Mouse (Mus musculus) intestine, embryonic 15.5 days (tissue): Measurements from ENCODE around the gene Akt1. TPM values are rescaled to one million over a fixed set of nuclear protein-coding genes. Genes with fewer than 3 reads are reported as not detected.

Source experiments
- ATAC-seq: fragments of 200-750 bp; cut with Nextera tagmentation; 2 replicates; pipeline ENCODE4 v1.8.0; 2017; ENCODE audit warnings: moderate TSS enrichment, moderate library complexity
- H3K27ac ChIP-seq: fragments of 300-500 bp; sonication (generic); 2 replicates; pipeline ENCODE4 v1.5.1; 2015; ENCODE audit warnings: mild to moderate bottlenecking, inconsistent platforms
- H3K27me3 ChIP-seq: fragments of 300-500 bp; sonication (generic); replicated peaks from 2 replicates; pipeline ENCODE4 v1.6.1; 2015; ENCODE audit warnings: inconsistent platforms
- H3K36me3 ChIP-seq: fragments of 300-500 bp; sonication (generic); 2 replicates; pipeline ENCODE4 v1.6.1; 2015; ENCODE audit warnings: inconsistent platforms
- H3K4me1 ChIP-seq: fragments of 300-500 bp; sonication (generic); replicated peaks from 2 replicates; pipeline ENCODE4 v1.6.1; 2015; ENCODE audit warnings: inconsistent platforms
- H3K4me2 ChIP-seq: fragments of 300-500 bp; sonication (generic); replicated peaks from 2 replicates; pipeline ENCODE4 v1.6.1; 2015; ENCODE audit warnings: mild to moderate bottlenecking, inconsistent platforms
- H3K4me3 ChIP-seq: fragments of 300-500 bp; sonication (generic); replicated peaks from 2 replicates; pipeline ENCODE4 v1.5.1; 2015; ENCODE audit warnings: inconsistent platforms
- H3K9ac ChIP-seq: fragments of 300-500 bp; sonication (generic); 2 replicates; pipeline ENCODE4 v1.6.1; 2015; ENCODE audit warnings: inconsistent platforms
- H3K9me3 ChIP-seq: fragments of 300-500 bp; sonication (generic); 2 replicates; pipeline ENCODE4 v1.6.1; 2016; ENCODE audit warnings: inconsistent platforms
- WGBS: fragments of 180-500 bp; shearing (Covaris S2); methylation state at CpG from one replicate; pipeline ENCODE4 v1.1.7; 2015; 5-methylcytosine and 5-hydroxymethylcytosine counted together
- polyA plus RNA-seq: library from polyadenylated mRNA; unstranded; fragments of >200 nt; fragmentation: Nextera tagmentation; extraction: Ambion mirVana; gene quantifications from 2 replicates; pipeline ENCODE4 v1.2.1, GENCODE M21; 2015

Akt1 gene
- polyA plus RNA-seq, 1 experiment from 2014 or later = 141 TPM

DNA sequence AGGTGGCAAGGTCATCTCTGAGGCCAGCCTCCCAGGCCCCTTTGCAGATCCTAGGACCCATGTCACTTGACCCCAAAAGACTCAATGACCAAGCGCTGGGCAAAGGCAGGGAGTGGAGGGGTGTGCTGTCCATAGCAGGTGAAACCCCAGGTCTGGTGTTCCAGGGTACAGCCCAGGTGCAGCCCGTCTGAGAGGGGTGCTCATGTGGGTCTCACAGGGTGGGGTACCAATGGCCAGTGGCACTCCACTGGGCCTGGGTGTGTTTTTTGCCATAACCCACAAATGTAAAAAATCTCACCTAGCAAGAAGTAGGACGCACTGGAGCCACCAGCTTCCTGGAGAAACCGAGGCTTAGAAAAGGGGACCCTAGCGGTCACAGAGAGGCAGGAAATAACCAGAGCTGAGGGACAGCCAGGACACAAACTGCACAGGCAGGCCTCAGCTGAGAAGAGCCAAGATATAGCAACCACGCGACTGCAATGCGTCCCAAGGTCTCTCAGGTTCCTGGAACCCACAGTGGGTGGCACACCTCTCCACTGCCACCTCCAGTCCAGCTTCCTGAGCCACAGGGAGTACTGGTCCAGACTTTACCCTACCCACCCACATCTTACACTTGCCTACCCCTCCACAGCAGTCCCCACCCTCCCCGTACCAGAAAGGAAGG, 8.7 kb downstream of the Akt1 start:
- peak overlapping the region; percentile 22; the same call in 1 of the 2 replicates for H3K4me2 ChIP-seq
- peaks cover 86% of the 10 kb centered on the region for H3K4me1 ChIP-seq
- H3K27me3 ChIP-seq = no peaks in the 10 kb centered on the region
- H3K27ac ChIP-seq = peak overlapping the region; percentile 70
- H3K9ac ChIP-seq = peak overlapping the region; percentile 10; the same call in 1 of the 2 replicates
- H3K36me3 ChIP-seq = peaks cover 59% of the 10 kb centered on the region
- no peak overlapping the region for H3K4me3 ChIP-seq
- ATAC-seq = no peak
- WGBS = 86% methylated on average over 9 of the region's 9 CpGs
- no peaks in the 10 kb centered on the region for H3K9me3 ChIP-seq

DNA sequence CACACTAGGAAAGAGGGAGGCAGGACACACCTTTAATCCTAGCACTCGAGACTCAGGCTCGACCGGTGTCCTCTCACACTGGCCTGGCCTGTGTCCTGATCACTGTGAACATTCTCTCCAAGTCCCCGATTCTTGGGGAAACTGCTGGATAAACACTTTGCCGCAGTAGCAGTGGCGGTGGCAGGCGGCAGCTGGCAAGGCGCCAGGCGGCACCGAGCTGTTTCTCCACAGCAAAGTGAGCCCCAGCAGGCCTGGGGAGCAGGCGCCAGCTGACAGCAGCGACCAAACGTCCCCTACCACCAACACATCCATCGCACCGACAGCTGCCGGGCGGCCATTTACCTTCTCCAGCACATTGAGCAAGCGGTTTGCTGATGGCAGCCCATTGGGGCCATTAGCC, 9.2 kb downstream of the Akt1 start:
- Histone ChIP-seq H3K27ac (peak overlapping the region; percentile 70), H3K36me3 (peaks cover 56% of the 10 kb centered on the region), H3K4me1 (peaks cover 86% of the 10 kb centered on the region), H3K4me2 (peak overlapping the region; percentile 22; the same call in 1 of the 2 replicates), H3K4me3 (no peak overlapping the region), H3K9ac (peak overlapping the region; percentile 10; the same call in 1 of the 2 replicates), H3K27me3 (no peaks in the 10 kb centered on the region), H3K9me3 (no peaks in the 10 kb centered on the region)
- 38% methylated on average over 18 of the region's 18 CpGs for WGBS
- no peak for ATAC-seq

DNA sequence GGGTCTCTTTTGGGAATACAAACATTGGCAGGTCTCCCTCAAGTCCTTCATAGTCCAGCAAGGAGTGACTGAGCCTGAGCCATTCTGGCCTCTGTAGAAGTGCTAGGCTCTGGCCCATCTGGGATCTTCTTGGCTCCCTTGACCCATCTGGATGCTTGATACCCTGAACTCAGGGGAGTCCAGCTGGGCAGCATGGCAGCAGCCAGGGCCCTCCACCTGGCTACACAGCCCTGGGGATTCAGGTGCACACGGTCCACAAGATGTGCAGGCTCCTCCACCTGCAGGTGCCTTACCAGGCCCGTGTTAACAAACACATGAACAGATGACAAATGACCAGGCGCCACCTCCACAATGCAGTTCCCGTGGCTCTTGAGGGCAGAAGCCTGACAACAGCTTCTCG, 10.0 kb downstream of the Akt1 start:
- H3K4me3 ChIP-seq = no peak overlapping the region
- WGBS = 53% methylated on average over 5 of the region's 5 CpGs
- no peak overlapping the region for H3K4me2 ChIP-seq
- H3K36me3 ChIP-seq = peaks cover 55% of the 10 kb centered on the region
- H3K27me3 ChIP-seq = no peaks in the 10 kb centered on the region
- ATAC-seq = no peak
- peaks cover 85% of the 10 kb centered on the region for H3K4me1 ChIP-seq
- H3K9me3 ChIP-seq = no peaks in the 10 kb centered on the region
- 0 out of 2 replicates have a peak overlapping the region, but pooled peaks have one; percentile 70 for H3K27ac ChIP-seq
- no peak overlapping the region for H3K9ac ChIP-seq

DNA sequence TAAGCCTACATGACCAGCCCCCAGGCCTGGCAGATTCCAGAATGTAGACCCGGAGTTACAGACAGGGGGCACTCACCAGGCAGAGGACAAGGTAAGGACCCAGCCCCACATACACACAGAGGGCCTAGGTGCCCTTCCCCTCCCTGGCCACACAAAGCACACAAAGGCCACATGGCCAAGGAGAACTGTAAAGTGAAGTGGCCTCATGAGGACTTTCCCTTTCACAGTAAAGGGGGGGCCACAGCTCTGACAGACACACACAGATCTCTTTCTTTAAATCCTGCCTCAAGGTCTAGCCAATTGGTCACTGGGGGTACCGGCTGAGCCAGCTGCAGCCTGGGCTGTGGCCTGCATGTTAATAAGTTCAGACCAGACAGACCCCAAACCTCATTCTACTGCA, 10.6 kb downstream of the Akt1 start:
- H3K27me3 ChIP-seq = no peaks in the 10 kb centered on the region
- H3K4me2 ChIP-seq = no peak overlapping the region
- H3K4me1 ChIP-seq = peaks cover 86% of the 10 kb centered on the region
- H3K4me3 ChIP-seq = no peak overlapping the region
- WGBS = 44% methylated on average over 2 of the region's 2 CpGs
- peak overlapping the region; percentile 2; the same call in 1 of the 2 replicates for H3K27ac ChIP-seq
- H3K9me3 ChIP-seq = no peaks in the 10 kb centered on the region
- peaks cover 55% of the 10 kb centered on the region for H3K36me3 ChIP-seq
- ATAC-seq = no peak
- H3K9ac ChIP-seq = no peak overlapping the region

DNA sequence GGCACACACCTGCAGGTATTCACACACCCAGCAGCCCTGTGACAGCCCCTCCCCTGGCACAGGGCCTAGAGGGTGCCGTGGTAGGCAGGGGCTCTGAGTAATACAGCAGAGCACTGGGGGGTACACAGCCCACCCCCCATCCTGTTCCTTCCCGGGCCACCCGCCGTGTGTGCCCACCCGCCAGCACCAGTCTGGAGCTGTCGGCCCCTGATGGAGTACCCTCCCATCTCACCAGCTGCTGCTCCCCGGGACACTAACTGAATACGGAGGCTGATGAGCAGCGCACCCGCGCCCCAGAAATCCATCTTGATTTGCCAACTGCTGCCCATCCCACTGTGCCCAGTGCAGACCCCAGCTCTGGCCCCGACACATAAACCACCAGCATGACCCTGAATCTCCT, 11.0 kb downstream of the Akt1 start:
- WGBS = 80% methylated on average over 12 of the region's 12 CpGs
- Histone ChIP-seq H3K27me3 (no peaks in the 10 kb centered on the region), H3K9ac (no peak overlapping the region), H3K4me3 (no peak overlapping the region), H3K4me2 (no peak overlapping the region), H3K9me3 (no peaks in the 10 kb centered on the region), H3K27ac (peak overlapping the region; percentile 88; the same call in 1 of the 2 replicates), H3K4me1 (peaks cover 85% of the 10 kb centered on the region), H3K36me3 (peaks cover 55% of the 10 kb centered on the region)
- no peak for ATAC-seq

DNA sequence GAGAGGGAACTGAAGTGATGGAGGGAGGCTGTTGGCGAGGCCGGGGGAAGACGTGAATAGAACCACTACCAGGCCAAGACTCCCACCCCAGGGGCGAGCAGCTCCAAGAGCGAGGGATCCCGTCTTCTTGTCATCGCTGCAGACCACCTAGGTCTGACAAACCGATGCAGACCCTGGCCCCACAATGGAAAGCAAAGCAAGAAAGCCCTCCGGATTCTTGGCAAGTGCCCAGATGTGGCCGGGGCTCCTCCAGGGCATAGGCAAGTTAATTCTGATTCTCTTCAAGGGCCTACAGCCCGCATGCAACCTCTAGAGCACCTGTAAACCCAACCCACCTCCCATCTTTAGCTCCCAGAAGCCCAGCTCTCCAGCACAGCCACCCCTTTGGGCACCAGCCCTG, 11.4 kb downstream of the Akt1 start:
- Histone ChIP-seq H3K4me3 (no peak overlapping the region), H3K9me3 (no peaks in the 10 kb centered on the region), H3K4me1 (peaks cover 87% of the 10 kb centered on the region), H3K9ac (no peak overlapping the region; the same call in 1 of the 2 replicates), H3K36me3 (peaks cover 55% of the 10 kb centered on the region), H3K4me2 (no peak overlapping the region), H3K27me3 (no peaks in the 10 kb centered on the region), H3K27ac (peak overlapping the region; percentile 88; the same call in 1 of the 2 replicates)
- ATAC-seq = no peak
- WGBS = 83% methylated on average over 11 of the region's 11 CpGs

DNA sequence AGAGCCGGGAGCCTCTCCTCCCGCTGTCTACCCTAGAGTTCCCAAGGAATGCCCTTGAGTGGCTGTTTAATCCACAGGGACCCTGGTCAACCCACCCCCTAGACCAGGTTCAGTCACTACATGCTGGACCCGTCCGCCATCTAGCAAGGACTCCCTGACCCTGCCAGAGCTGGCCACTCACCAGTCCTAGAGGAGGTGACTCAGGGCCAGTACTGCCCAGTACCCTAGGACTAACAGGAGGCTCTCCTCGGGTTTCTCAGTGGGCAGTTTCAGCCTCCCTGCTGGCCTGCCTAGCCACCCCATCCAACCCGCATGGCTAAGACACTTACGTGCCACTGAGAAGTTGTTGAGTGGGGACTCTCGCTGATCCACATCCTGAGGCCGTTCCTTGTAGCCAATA, 12.8 kb downstream of the Akt1 start:
- H3K4me3 ChIP-seq = no peak overlapping the region
- peak overlapping the region; percentile 26; the same call in 1 of the 2 replicates for H3K4me2 ChIP-seq
- peaks cover 60% of the 10 kb centered on the region for H3K36me3 ChIP-seq
- H3K9ac ChIP-seq = no peak overlapping the region
- no peaks in the 10 kb centered on the region for H3K27me3 ChIP-seq
- 80% methylated on average over 9 of the region's 9 CpGs for WGBS
- H3K27ac ChIP-seq = peak overlapping the region; percentile 88
- ATAC-seq = no peak
- peaks cover 78% of the 10 kb centered on the region for H3K4me1 ChIP-seq
- no peaks in the 10 kb centered on the region for H3K9me3 ChIP-seq

DNA sequence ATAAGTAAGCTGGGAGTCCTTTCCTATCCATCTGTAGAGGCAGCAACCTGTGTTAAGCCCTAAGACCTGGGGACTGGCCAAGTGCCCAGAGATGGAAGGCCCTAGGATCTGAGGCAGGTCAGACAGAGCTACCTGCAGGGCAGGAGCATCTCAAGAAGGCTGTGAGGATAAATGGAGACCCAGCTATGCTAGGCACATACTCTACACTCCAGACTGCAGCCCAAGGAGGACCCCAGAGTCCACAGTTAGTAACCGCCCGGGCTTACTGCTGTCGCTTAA, 13.4 kb downstream of the Akt1 start:
- Histone ChIP-seq H3K4me3 (no peak overlapping the region), H3K9ac (no peak overlapping the region), H3K9me3 (no peaks in the 10 kb centered on the region), H3K36me3 (peaks cover 63% of the 10 kb centered on the region), H3K27ac (peak overlapping the region; percentile 88), H3K4me2 (peak overlapping the region; percentile 26), H3K27me3 (no peaks in the 10 kb centered on the region), H3K4me1 (peaks cover 73% of the 10 kb centered on the region)
- no peak for ATAC-seq
- WGBS = 70% methylated on average over 3 of the region's 3 CpGs

DNA sequence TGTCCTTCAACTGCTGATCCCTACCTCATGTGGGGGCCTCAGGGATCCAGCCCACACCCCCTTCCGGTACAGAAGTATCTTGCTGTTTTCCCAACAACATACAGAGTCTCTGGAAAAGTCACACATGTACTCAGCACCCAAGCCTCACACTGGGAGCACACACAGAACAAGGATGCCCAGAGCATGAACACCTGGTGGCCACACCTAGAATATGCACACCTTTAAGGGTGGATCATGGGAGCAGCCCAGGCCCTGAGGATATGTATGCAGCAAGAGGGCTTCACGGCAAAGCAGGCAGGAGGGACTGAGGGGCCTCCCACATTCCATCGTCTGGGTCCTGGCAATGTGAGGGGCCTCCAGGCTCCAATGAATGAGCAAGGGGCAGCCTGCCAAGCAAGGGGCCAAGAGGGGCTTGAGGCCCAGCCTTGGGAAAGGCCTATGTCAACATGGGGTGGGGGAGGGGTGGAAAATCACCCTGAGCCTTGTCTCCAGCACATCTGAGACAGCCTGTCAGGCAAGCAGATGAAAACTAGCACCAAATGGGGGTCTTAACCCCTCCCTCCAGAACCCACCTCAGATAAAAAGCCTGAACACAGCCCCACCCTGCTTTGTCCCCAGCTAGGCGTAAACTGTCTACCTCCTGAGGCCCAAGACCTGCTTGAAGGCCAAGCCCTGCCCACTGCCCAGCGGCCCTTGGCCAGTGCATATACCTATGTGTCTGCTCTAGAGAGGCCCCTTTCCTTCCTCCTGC, 13.9 kb downstream of the Akt1 start:
- no peaks in the 10 kb centered on the region for H3K27me3 ChIP-seq
- peaks cover 68% of the 10 kb centered on the region for H3K36me3 ChIP-seq
- H3K4me2 ChIP-seq = peak overlapping the region; percentile 26
- H3K4me1 ChIP-seq = peaks cover 68% of the 10 kb centered on the region
- 19% methylated on average over 5 of the region's 5 CpGs for WGBS
- H3K27ac ChIP-seq = peak overlapping the region; percentile 88
- no peak overlapping the region for H3K9ac ChIP-seq
- H3K9me3 ChIP-seq = no peaks in the 10 kb centered on the region
- peak; percentile 91 for ATAC-seq
- no peak overlapping the region for H3K4me3 ChIP-seq

DNA sequence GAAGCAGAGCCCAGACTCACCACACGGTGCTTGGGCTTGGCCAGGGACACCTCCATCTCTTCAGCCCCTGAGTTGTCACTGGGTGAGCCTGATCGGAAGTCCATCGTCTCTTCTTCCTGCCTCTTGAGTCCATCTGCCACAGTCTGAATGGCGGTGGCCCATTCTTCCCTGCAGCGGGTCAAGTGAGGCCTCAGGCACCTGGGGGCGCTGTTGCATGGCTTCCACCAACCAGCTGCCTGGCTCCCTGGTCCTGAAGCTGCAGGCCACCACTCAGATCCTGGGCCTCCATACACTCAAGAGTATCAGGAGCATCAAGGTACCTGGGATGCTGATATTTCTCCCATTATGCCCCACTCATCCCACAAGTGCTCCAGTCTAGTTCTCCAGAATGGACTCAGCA, 15.6 kb downstream of the Akt1 start:
- H3K27ac ChIP-seq = no peak overlapping the region
- 82% methylated on average over 6 of the region's 6 CpGs for WGBS
- no peak overlapping the region for H3K9ac ChIP-seq
- no peaks in the 10 kb centered on the region for H3K27me3 ChIP-seq
- peaks cover 63% of the 10 kb centered on the region for H3K4me1 ChIP-seq
- peaks cover 78% of the 10 kb centered on the region for H3K36me3 ChIP-seq
- H3K9me3 ChIP-seq = no peaks in the 10 kb centered on the region
- no peak for ATAC-seq
- no peak overlapping the region for H3K4me3 ChIP-seq
- H3K4me2 ChIP-seq = no peak overlapping the region

DNA sequence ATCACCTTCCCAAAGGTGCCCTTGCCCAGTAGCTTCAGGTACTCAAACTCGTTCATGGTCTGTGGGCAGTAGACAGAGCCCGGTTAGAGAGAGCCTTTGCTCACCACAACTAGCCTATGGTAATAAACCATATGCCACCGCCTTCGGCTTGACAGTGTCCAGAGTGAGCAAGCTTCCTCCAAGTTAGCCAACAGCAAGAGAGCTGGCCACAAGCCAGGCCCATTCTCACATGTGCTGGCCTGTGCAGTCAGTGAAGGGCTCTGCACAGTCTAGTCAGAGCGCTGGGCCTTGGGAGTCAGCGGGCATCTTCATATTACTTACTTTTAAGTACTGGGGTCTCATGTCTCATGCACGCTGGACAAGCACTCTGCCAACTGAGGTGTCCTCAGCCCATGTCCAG, 16.1 kb downstream of the Akt1 start:
- Histone ChIP-seq H3K27ac (no peak overlapping the region), H3K9ac (no peak overlapping the region), H3K4me2 (no peak overlapping the region), H3K27me3 (no peaks in the 10 kb centered on the region), H3K4me1 (peaks cover 62% of the 10 kb centered on the region), H3K4me3 (no peak overlapping the region), H3K36me3 (peaks cover 80% of the 10 kb centered on the region), H3K9me3 (no peaks in the 10 kb centered on the region)
- no peak for ATAC-seq
- 87% methylated on average over 7 of the region's 7 CpGs for WGBS

DNA sequence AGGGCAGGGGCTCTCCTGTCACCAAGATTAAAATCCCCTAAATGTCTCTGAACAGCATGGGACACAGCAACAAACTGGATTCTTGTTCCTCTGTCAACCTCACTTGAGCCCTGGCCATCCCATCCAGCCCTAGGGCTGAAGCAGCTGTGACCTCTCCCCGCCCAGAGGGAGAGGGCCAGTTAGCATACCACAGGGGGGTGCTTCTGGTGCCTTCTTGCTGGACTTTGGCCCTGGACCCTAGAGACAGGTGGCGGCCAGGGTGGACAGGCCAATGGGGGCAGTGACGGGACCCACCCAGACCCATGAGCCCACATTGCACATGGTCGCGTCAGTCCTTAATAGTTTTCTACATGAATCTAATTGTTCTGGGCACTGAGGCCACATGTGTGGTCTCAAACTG, 20.6 kb downstream of the Akt1 start:
- peaks cover 27% of the 10 kb centered on the region for H3K4me1 ChIP-seq
- no peak overlapping the region for H3K9ac ChIP-seq
- no peaks in the 10 kb centered on the region for H3K9me3 ChIP-seq
- peaks cover 68% of the 10 kb centered on the region for H3K36me3 ChIP-seq
- 80% methylated on average over 5 of the region's 5 CpGs for WGBS
- ATAC-seq = no peak
- H3K27me3 ChIP-seq = no peaks in the 10 kb centered on the region
- H3K27ac ChIP-seq = peak overlapping the region; percentile 22; the same call in 1 of the 2 replicates
- H3K4me3 ChIP-seq = no peak overlapping the region
- H3K4me2 ChIP-seq = no peak overlapping the region
